Mouse (Mus musculus): ENCODE measurements around the gene Edc3. TPM values are rescaled to one million over a fixed set of nuclear protein-coding genes. Genes with fewer than 3 reads are reported as not detected.
A peak's percentile ranks its signal among the peaks of the same experiment; 100 is the strongest.

The Edc3 gene
- total RNA-seq (2017), result 2.6 to 7.9 TPM (median 3.7 TPM) in 3 replicates

DNA sequence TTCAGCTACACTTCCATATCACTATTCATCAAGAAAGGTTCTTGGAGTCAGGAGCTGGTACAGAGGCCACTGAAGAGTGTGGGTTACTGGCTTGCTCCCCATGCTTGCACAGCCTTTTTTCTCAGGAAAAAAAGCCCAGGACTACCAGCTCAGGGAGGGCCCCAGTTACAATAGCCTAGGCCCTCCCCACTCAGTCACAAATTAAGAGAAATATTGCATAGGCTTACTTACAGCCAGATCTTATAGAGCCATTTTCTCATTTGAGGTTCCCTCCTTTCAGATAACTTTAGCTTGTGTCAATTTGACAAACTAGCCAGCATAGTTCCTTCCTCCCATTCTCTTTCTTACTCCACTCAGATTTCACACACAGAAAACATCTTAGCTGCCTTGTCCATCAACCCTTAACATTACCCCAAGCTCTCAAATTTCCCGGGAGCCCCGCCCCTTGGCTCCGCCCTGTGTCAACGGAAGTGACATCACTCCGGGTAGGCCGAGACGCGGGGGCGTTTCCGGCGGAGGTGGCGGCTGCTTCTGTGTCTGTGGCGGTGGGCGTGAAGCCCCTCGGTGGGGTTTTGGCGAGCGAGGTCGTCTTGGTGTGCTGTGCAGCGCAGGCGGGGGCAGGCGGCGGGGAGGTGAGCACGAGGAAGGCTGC is at the start of gene Edc3:
Gene Edc3, plus strand, starts transcription at position 473 of the 652 bp plus-strand sequence.
- ATAC-seq (replicated peaks; ENCODE audit: insufficient number of reproducible peaks, low FRiP score, low TSS enrichment, poor library complexity, severe bottlenecking), result peak; percentile 98

DNA sequence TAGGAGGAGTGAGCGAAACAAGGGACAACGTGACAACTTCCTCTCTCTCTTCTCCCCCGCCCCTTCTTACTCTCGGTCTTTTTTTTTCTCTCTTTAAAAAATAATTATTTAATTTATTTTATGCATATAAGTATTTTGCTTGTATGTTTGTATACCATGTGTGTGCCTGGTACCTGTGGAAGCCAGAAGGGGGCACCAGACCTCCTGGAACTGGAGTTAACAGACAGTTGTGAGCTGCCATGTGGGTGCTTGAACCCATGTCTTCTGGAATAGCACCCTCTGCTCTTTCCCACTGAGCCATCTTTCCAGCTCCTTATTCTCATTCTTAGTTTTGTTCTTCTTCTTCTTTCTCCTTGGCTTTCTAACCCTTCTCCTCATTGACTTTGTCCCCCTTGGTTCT is 49.4 kb upstream of the Edc3 start:
- no peak for ATAC-seq (replicated peaks; ENCODE audit: insufficient number of reproducible peaks, low FRiP score, low TSS enrichment, poor library complexity, severe bottlenecking)

DNA sequence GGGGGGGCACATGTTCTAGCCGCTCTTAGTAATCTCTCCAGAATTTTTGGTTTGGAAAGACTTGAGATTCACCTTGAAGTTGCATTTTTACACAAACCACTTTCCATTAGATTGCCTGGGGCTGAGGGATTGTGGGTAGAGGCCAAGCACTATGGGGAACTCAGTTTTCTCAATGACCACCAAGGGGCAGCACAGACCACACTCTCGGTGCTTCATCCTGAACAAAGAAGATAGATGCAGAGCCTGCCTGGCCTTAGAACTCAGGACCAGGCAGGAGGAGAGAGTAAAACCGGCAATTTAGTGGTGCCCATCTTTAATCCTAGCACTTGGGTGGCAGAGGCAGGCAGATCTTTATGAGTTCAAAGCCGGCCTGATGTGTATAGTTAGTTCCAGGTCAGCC is 48.6 kb upstream of the Edc3 start:
- ATAC-seq (replicated peaks; ENCODE audit: insufficient number of reproducible peaks, low FRiP score, low TSS enrichment, poor library complexity, severe bottlenecking), result peak; percentile 51; the same call in 1 of the 2 replicates

DNA sequence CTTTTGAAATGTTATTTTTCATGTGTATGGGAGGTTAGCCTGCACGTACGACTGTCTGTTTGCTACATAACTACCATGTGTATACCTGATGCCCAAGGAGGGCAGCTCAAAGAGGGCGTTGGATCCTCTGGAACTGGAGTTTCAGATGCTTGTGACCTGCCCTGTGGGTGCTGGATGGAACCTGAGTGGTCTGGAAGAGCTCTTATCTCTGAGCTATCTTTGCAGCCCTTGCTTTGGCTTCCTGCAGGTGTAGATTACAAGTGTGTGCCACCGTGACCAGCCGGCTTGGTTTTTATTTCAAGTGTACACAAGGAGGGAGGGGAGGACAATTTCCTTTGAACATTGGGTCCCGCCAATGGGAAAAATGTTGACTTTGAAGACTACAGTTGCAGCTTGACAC is 47.8 kb upstream of the Edc3 start:
- no peak for ATAC-seq (replicated peaks; ENCODE audit: insufficient number of reproducible peaks, low FRiP score, low TSS enrichment, poor library complexity, severe bottlenecking)

DNA sequence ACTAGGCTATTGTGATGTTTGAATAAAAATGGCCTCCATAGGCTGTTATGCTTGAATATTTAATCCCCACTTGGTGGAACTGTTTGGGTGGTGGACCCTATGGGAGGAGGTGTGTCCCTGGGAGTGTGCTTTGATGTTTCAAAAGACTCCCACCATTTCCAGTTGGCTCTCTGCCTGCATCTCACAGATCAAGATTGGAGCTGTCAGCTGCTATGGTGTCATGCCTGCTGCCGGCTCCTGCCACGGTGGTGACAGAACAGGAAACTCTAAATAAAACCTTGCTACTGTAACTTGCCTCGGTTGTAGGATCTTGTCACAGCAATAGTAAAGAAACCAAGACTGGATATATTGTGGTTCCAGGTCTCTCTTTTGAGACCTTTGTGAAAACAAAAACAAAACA is 46.8 kb upstream of the Edc3 start:
- no peak for ATAC-seq (replicated peaks; ENCODE audit: insufficient number of reproducible peaks, low FRiP score, low TSS enrichment, poor library complexity, severe bottlenecking)

DNA sequence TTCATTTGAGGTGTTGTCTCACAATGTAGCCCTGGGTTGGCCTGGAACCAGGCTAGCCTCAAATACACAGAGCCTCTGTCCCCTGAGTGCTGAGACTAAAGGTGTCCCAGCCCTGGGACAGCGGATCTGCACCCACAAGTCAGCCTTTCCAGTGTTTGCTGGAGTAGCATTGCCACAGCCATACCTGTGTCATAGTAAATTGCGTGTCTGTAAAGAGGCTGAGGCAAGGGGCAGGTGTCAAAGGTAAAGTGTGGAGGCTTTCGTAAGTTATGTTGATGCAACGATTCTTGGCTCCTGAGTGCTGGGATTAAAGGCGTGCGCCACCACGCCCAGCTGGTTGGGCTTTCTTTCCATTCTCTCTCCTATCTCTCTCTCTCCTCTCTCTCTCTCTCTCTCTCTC is 43.7 kb upstream of the Edc3 start:
- ATAC-seq (replicated peaks; ENCODE audit: insufficient number of reproducible peaks, low FRiP score, low TSS enrichment, poor library complexity, severe bottlenecking), result no peak

DNA sequence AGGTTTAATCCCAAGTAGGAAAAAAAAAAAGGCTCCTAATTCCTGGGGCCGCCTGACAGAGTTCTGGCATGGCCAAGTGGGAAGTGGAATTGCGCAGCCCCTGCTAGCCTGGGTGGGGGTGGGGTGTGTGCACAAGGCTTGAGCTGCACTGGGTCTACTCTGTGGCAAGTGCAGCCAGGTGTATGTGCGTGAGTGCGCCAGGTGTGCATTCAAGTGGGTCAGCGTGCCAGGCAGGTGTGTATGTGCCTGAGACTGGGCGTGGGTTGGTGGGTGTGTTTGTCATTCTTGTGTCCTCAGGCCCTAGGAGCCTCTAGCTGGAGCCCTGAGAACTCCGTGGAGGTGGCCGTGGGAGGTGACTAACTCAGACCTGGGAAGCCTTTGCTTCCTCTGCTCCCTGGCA is 41.8 kb upstream of the Edc3 start:
- no peak for ATAC-seq (replicated peaks; ENCODE audit: insufficient number of reproducible peaks, low FRiP score, low TSS enrichment, poor library complexity, severe bottlenecking)

DNA sequence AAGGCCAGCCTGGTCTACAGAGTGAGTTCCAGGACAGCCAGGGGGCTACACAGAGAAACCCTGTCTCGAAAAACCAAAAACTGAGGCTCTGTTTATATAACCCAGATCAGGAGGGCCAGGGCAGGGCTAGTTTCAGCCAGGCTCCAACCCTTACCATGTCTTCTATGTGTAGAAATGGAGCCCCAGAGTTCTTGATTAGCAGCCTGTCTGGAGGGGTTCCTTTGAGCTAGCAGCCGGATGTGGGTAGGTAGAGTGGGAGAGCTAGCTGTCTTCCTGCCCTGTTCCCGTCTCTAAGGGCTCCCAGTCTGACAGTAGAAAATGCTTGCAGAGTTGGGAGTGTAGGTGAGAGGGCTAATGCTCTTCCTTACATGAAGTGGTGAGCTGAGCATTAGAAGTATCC is 41.2 kb upstream of the Edc3 start:
- ATAC-seq (replicated peaks; ENCODE audit: insufficient number of reproducible peaks, low FRiP score, low TSS enrichment, poor library complexity, severe bottlenecking), result no peak

DNA sequence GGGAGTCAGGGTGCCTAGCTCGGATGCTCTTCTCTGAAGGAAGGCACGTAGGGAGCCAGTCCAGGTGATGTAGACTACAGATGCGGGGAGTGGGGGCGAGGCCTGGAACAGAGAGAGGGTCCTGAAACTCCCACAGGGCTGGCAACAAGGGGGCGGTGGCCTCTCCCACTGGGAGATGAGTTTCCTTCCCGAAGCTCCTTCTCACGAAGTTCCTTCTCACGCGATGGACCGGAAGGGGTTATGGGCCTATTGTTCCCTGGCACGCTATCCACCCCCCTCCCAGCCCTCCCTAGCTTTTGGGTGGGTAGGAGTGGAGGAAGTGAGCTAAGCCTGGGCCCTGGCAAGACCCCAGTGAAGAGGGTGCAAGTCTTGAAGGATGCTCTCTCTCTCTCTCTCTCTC is 40.5 kb upstream of the Edc3 start:
- ATAC-seq (replicated peaks; ENCODE audit: insufficient number of reproducible peaks, low FRiP score, low TSS enrichment, poor library complexity, severe bottlenecking), result no peak

DNA sequence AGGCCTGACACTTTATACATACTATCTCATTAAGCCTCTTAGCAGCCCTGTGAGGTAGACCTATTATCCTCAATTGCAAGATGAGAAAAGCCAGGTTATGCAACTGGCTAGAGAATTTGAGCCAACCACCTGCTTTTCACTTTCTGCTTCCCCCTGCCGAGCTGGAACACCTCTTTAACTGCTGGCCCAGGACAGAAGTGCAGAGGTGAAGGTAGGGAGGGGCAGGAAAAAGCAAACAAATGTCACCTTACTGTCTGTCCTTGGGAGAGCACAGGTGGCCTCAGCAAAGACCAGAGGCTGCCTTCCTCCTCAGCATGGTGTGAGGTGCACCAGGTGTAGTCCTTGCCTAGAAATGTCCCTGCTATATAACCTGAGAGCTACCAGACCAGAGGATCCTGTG is 40.1 kb upstream of the Edc3 start:
- no peak for ATAC-seq (replicated peaks; ENCODE audit: insufficient number of reproducible peaks, low FRiP score, low TSS enrichment, poor library complexity, severe bottlenecking)

DNA sequence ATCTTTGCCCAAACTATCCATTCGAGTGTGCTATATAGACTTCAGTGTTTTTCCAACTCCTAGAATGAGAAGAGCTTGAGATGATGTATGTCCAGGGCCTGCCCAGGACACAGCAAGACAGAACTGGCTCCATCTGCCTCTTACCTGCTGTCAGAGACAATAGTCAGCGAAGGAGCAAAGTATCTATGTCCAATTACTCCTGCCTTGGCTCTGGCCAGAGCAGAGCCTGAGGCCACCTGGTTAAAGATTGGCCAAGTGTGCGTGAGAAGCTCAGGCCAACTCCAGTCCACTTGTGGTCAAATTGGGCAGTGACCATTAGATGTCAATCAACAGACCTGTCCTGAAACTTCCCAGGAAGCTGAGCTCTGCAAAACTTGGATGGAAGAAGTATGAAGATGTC is 38.8 kb upstream of the Edc3 start:
- no peak for ATAC-seq (replicated peaks; ENCODE audit: insufficient number of reproducible peaks, low FRiP score, low TSS enrichment, poor library complexity, severe bottlenecking)

DNA sequence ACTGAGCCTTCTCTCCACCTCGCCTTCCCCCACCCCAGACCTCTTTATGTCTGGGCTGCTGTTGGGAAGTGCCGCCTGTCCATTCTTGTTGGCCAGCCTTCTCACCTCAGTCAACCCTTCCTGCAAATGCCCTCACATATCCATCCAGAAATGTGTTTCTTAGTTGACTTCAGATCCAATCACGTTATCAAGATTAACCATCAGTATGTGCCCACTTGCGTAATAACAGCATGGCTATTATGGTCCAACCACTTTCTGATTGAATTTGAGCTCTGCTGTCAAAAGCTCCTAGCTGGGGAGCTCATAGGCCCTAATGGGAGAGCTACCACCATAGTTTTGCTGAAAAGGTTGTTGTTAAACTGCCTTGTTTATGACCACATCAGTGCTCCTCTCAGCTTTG is 37.3 kb upstream of the Edc3 start:
- ATAC-seq (replicated peaks; ENCODE audit: insufficient number of reproducible peaks, low FRiP score, low TSS enrichment, poor library complexity, severe bottlenecking), result no peak

DNA sequence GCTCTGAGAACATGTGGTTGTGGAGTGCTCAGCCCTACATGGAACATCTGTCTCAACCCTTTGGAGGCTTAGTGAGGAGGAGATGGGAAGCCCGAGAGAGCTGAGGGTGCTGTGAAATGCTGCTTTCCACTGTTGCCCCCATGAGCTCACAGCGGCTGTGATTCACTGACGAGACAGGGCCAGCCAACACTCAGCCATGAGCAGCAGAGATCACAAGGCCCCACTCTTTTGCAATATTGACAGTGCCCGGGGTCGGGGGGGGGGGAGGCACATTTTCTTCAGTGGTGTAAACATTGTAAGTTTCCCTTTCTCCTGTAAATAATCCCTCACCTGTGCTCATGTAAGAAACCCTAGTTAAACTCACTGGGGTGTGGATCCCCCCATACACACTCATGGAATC is 36.8 kb upstream of the Edc3 start:
- ATAC-seq (replicated peaks; ENCODE audit: insufficient number of reproducible peaks, low FRiP score, low TSS enrichment, poor library complexity, severe bottlenecking), result no peak

DNA sequence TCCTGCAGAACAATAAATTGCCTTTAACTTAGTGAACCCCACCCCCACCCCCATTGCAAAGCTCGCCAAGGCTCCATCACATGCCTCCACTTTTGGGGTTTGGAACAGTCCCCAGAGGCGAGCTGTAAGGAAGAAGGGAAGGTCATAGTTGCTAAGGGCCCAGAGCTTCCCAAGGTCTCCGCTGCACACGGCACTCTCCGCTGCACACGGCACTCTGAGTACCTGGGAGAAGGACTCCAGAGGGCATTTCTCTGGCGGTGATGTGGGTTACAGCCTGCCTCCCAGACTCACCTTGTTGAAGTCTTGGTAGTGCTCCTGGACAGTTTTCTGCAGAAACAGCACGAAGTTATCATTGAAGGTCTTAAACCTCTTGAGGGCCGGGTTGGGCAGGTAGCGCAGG is 26.9 kb upstream of the Edc3 start:
- no peak for ATAC-seq (replicated peaks; ENCODE audit: insufficient number of reproducible peaks, low FRiP score, low TSS enrichment, poor library complexity, severe bottlenecking)

DNA sequence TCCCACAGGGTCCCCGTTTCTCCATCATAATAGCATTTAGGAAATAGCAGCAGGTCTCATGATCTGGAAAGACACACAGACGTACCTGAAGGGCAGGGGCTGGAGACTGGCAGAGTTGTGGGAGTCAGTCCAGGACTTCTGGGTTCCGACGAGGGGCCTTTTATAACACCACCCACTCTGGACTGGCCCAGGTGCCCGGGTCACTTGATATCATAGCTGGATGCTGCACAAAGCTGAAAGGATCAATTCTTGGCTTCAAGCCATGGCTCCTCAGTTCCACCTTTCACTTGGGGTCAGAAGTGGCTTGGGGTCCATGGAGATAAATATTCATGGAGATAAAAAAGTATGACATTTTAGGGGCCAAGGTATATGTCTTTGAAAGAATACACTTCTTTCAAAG is 24.8 kb upstream of the Edc3 start, which contains the start of gene Cyp1a2:
Gene Cyp1a2, minus strand, starts transcription at position 184 of the 400 bp plus-strand sequence.
- ATAC-seq (replicated peaks; ENCODE audit: insufficient number of reproducible peaks, low FRiP score, low TSS enrichment, poor library complexity, severe bottlenecking), result no peak

DNA sequence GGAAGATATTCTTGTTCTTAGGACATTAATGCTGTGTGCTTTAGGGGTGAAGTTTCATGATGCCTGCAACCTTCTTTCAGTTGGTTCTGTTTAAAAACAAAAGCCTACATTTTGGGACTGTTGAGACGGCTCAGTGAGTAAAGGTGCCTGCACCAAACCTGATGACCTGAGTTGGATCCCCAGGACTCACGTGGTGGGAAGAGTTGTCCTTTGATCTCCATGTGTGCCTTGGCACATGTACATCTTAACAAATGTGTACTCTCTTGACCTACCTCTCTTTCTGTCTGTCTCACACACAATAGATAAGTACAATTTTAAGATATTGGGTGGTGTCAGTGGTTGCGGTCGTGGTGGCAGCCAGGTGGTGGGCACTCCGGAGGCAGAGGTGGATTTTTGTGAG is 22.3 kb upstream of the Edc3 start:
- no peak for ATAC-seq (replicated peaks; ENCODE audit: insufficient number of reproducible peaks, low FRiP score, low TSS enrichment, poor library complexity, severe bottlenecking)

DNA sequence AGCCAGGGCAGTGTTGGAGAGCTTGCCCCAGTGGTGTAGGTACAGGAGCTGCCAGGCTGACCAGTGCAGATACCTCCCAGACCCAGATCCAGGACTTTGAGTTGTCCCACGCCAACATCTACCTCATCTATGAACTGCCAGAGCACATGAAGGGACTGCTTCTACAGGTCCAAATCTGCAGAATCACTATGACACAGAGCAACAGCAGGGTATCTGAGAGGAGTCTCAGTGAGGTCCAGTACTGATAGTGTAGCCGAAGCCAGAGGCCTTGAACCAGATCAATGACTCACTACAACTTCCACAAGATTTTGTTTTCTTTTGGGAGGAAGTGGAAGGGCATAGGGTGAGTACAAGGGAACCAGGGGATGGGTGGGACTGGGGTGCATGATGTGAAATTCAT is 20.6 kb upstream of the Edc3 start, which contains the start of gene Cyp1a1:
Gene Cyp1a1, plus strand, starts transcription at position 178 of the 400 bp plus-strand sequence.
- ATAC-seq (replicated peaks; ENCODE audit: insufficient number of reproducible peaks, low FRiP score, low TSS enrichment, poor library complexity, severe bottlenecking), result no peak

DNA sequence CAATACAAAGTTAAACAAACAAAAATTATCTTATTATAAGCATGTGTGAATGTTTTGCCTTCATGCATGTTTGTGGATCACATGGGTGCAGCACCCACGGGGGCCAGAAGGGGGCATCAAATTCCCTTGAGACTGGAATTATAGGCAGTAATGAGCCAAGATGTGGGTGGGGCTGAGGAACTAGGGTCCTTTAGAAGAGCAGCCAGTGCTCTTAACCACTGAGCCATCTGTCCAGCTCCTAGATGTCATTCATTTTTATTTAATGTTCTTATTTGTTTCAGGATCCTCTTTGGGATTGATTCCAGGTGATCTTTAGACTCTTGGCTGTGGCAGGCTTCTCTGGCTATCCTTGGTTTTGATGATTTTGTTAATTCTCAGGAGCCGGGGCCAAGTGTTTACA is 20.2 kb upstream of the Edc3 start:
- ATAC-seq (replicated peaks; ENCODE audit: insufficient number of reproducible peaks, low FRiP score, low TSS enrichment, poor library complexity, severe bottlenecking), result no peak; the same call in 1 of the 2 replicates

DNA sequence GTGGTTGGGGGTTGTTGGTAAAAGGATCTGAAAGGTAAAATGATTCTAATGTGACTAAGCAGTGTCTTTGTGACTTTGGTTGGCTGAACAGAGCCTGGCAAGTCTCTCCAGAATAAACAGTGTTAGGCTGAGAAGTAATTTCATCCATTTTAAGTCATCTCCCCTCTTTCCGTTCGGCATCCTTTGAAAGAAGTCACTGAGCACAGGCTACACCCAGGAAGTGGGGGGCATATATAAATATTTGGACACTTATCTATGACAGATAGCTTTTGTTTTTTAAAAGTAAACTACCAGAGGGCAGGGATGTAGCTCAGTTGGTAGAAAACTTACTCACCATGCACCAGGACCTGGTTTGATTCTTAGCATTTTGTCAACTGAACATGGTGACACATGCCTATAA is 19.7 kb upstream of the Edc3 start:
- no peak for ATAC-seq (replicated peaks; ENCODE audit: insufficient number of reproducible peaks, low FRiP score, low TSS enrichment, poor library complexity, severe bottlenecking)

DNA sequence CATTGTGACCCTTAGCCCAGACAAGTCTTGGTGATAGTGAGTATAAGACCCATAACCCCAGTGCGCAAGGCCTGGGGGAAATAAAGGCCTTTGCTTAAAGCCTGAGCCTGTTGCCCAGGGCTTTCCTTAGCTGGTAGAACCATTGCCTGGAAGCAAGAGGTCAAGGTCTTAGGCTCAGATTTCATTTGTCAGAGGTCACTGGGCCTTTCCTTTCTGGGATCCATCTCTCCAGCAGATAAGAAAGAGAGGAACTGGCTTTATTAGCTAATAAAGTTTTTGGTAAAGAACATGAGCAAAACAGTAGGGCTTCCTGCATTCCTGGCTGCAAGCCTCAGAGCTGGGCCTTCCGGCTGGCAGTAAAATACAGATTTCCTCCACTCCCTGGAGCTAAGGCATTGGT is 14.2 kb upstream of the Edc3 start:
- ATAC-seq (replicated peaks; ENCODE audit: insufficient number of reproducible peaks, low FRiP score, low TSS enrichment, poor library complexity, severe bottlenecking), result no peak

All from monocyte, adult 5-6 weeks (primary cell).